Mouse (Mus musculus) liver, adult 2 months (tissue): ENCODE results near the gene Ecsit.

Source experiments
- CTCF ChIP-seq: fragments of 200-500 bp; IDR thresholded peaks from 2 replicates; pipeline ENCODE4 v1.5.1; 2011; ENCODE audit warnings: low read depth, low read length, control low read depth
- POLR2A ChIP-seq: fragments of 200-500 bp; IDR thresholded peaks from 2 replicates; pipeline ENCODE4 v1.6.1; 2011; ENCODE audit warnings: low read length, control low read depth; ENCODE audit not compliant: insufficient read depth; ENCODE audit errors: extremely low read depth

DNA sequence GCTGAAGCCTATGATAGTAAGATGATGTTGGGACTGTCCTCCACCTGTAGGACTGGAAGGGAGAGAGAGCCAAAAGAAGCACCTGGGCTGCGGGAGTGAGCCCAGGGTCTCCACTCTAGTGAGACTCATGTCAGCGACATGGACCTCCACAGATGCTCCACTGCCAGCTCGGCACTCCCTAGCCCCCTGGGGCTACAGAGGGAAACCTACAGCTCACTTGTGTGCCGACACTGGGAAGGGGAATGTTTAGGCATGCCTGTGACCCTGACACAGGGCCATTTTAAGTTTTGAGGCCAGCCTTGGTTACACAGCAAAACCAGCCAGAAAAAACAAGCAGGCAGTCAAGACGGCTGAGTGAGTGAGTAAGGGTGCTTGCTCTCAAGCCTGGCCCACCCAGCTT is 18.0 kb downstream of the Ecsit start:
- TF ChIP-seq CTCF (no peak), POLR2A (no peak)
